Mouse (Mus musculus) intestine, postnatal 0 days (tissue): ENCODE measurements around the gene Ank2. TPM values are rescaled to one million over a fixed set of nuclear protein-coding genes. Genes with fewer than 3 reads are reported as not detected.

Experiments
- ATAC-seq: fragments of 200-750 bp; cut with Nextera tagmentation; 2 replicates; pipeline ENCODE4 v1.8.0; 2017; ENCODE audit warnings: mild to moderate bottlenecking, moderate TSS enrichment, moderate library complexity
- H3K27ac ChIP-seq: fragments of 300-500 bp; sonication (generic); 2 replicates; pipeline ENCODE4 v1.5.1; 2014; ENCODE audit warnings: mild to moderate bottlenecking, low read depth, low read length, moderate library complexity
- H3K27me3 ChIP-seq: fragments of 300-500 bp; sonication (generic); replicated peaks from 2 replicates; pipeline ENCODE4 v1.6.1; 2014; ENCODE audit warnings: low read length, mixed read lengths; ENCODE audit not compliant: control insufficient read depth, insufficient read depth
- H3K36me3 ChIP-seq: fragments of 300-500 bp; sonication (generic); 2 replicates; pipeline ENCODE4 v1.6.1; 2014; ENCODE audit warnings: mild to moderate bottlenecking, moderate library complexity; ENCODE audit not compliant: control insufficient read depth, insufficient read depth
- H3K4me1 ChIP-seq: fragments of 300-500 bp; sonication (generic); replicated peaks from 2 replicates; pipeline ENCODE4 v1.6.1; 2014; ENCODE audit warnings: antibody characterized with exemption, low read length, mixed read lengths; ENCODE audit not compliant: control insufficient read depth, insufficient read depth
- H3K4me2 ChIP-seq: fragments of 300-500 bp; sonication (generic); replicated peaks from 2 replicates; pipeline ENCODE4 v1.6.1; 2014; ENCODE audit warnings: low read depth, mild to moderate bottlenecking, moderate library complexity
- H3K4me3 ChIP-seq: fragments of 300-500 bp; sonication (generic); 2 replicates; pipeline ENCODE4 v1.5.1; 2014; ENCODE audit warnings: low read depth, low read length
- H3K9ac ChIP-seq: fragments of 300-500 bp; sonication (generic); 2 replicates; pipeline ENCODE4 v1.6.1; 2014; ENCODE audit warnings: mild to moderate bottlenecking, low read depth, low read length
- H3K9me3 ChIP-seq: fragments of 300-500 bp; sonication (generic); 2 replicates; pipeline ENCODE4 v1.6.1; 2016; ENCODE audit warnings: mixed run types; ENCODE audit not compliant: control insufficient read depth
- CTCF ChIP-seq: sonication (generic); IDR thresholded peaks from 2 replicates; pipeline ENCODE4 v1.5.1; 2016; ENCODE audit warnings: low read depth, mild to moderate bottlenecking, control low read depth, antibody characterized with exemption, moderate library complexity
- WGBS: fragments of 180-500 bp; shearing (Covaris S2); extraction: QIAGEN DNeasy Blood & Tissue Kit; methylation state at CpG from one replicate; pipeline ENCODE4 v1.1.7; 2014; 5-methylcytosine and 5-hydroxymethylcytosine counted together
- polyA plus RNA-seq: library from polyadenylated mRNA; unstranded; fragments of >200 nt; fragmentation: Nextera tagmentation; extraction: Ambion mirVana; gene quantifications from 2 replicates; pipeline ENCODE4 v1.2.1, GENCODE M21; 2015

Ank2 gene
- polyA plus RNA-seq, 1 experiment from 2014 or later: 9.0 TPM

DNA sequence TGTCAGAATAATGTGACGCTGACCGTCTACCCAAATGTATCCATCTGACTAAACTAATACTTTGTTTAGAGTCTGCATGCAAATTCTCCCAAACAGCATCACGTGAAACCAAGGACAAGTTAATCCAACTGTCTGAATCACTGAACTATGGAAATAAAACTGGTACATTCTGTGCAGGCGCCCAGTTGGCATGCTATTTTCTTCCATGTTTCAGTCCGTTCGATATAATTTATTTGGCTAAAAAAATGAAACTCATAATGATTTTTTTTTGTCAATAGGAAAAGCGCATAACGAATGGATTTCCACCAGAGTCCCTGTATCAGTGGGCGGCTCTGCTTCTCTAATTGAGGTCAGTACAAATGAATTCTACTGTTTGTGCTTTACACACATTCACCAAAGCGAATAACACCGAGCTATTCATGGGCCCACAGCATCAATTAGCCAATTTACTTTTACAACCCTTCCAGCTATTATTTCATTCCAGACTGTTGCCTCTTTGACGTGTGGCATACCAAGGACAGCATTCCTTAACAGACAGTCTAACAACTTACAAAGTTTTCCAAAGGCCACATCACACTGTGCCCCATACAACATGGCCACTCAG is 368.9 kb downstream of the Ank2 start:
- Histone ChIP-seq H3K27me3 (no peaks in the 10 kb centered on the region), H3K4me3 (no peak overlapping the region), H3K4me2 (no peak overlapping the region), H3K9me3 (no peaks in the 10 kb centered on the region), H3K27ac (no peak overlapping the region), H3K4me1 (no peaks in the 10 kb centered on the region), H3K36me3 (no peaks in the 10 kb centered on the region), H3K9ac (no peak overlapping the region)
- 69% methylated on average over 12 of the region's 12 CpGs for WGBS
- TF ChIP-seq CTCF: no peak
- ATAC-seq: no peak

DNA sequence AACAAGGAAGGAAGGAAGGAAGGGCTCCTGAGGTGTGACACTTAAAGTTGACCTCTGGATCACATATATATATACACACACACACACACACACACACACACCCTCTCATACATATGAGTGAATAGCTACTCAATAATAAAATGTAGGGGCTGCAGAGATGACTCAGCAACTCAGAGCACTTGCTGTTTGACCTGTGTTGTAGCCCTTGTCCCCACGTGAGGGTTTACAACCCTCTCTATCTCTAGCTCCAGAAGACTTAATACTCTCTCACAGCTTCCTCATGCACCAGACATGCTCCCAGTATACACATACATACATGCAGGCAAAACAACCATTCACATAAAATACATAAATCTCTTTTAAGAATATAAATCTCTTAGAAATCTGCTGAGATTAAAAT is 369.4 kb downstream of the Ank2 start:
- peak; percentile 94 for ATAC-seq
- H3K9me3 ChIP-seq: no peaks in the 10 kb centered on the region
- H3K4me2 ChIP-seq: no peak overlapping the region
- H3K27ac ChIP-seq: no peak overlapping the region
- no peaks in the 10 kb centered on the region for H3K4me1 ChIP-seq
- no peaks in the 10 kb centered on the region for H3K27me3 ChIP-seq
- WGBS: 9% methylated on average over 1 of the region's 1 CpGs
- H3K36me3 ChIP-seq: no peaks in the 10 kb centered on the region
- H3K4me3 ChIP-seq: no peak overlapping the region
- H3K9ac ChIP-seq: no peak overlapping the region
- TF ChIP-seq CTCF: no peak

DNA sequence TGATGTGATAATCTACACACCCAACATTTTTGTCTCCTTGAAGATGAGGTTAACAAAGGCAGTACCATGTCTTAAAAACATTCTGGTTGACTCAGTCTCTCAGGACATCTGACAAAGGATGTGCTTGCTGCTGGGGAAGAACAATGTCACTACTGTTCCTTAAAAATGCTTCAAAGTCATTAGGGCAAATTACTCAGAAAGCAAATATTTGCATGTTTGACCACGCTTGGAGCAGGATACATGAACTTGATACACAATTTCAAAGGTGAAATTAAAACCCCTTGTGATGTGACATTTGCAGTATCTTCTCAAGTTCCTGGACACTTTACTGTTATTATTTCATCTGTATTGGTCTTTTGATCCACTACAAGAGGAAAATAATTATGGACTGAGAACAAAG is 371.5 kb downstream of the Ank2 start:
- 43% methylated on average over 1 of the region's 1 CpGs for WGBS
- no peak for TF ChIP-seq CTCF
- H3K4me3 ChIP-seq: no peak overlapping the region
- ATAC-seq: no peak
- H3K4me1 ChIP-seq: no peaks in the 10 kb centered on the region
- no peak overlapping the region for H3K4me2 ChIP-seq
- H3K9ac ChIP-seq: no peak overlapping the region
- H3K27ac ChIP-seq: no peak overlapping the region
- no peaks in the 10 kb centered on the region for H3K36me3 ChIP-seq
- no peaks in the 10 kb centered on the region for H3K27me3 ChIP-seq
- H3K9me3 ChIP-seq: no peaks in the 10 kb centered on the region

DNA sequence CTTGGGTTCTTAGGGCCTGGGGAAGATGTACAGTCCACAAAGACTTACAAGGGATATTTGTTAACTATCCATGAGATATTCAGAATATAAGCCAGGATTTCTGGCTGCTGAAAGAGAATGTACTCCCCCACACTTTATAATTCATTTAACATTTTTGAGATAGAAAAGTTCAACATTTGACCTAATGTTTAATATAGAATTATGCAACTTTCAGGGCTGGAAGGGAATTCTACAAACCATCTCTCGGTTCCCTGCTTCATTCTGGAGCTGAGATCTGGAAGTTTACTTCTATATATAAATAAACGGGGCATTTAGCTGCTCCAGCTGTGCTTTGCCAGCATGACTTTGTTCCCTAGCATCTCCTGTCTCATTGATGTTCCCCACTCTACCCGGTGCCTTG is 372.9 kb downstream of the Ank2 start:
- 51% methylated on average over 3 of the region's 3 CpGs for WGBS
- no peak for ATAC-seq
- no peak overlapping the region for H3K4me2 ChIP-seq
- no peak overlapping the region for H3K9ac ChIP-seq
- H3K4me3 ChIP-seq: no peak overlapping the region
- H3K27me3 ChIP-seq: no peaks in the 10 kb centered on the region
- H3K9me3 ChIP-seq: no peaks in the 10 kb centered on the region
- no peaks in the 10 kb centered on the region for H3K36me3 ChIP-seq
- H3K27ac ChIP-seq: no peak overlapping the region
- no peaks in the 10 kb centered on the region for H3K4me1 ChIP-seq
- no peak for TF ChIP-seq CTCF

DNA sequence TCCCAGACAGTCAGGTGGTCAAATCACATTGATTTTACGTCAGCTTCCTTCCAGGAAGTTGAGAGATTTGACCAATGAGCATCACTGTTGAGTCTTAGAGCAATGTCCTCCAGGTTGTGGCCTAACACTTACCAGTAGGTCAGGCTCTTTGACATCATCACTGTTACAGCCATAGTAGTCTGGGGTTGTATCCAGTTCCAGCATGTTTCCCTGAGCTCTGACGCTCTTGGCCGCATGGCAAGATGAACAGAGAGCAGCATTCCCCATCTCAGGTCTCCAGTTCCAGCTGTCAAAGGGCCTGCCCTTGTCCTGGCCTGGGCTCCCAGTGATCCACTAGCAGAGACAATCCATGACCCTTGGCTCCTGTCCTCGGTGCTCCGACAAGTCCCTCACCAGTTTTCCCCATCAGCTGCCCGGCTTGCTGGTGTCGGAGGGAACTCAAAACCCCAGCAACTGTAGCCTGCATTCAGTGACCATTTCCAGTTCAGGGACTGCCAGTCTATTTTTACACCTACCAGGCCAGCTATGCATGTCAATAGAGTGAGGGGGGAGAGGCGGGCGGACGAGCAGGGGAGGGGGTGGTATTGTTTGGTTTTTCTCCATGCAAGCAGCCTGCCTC is 374.7 kb downstream of the Ank2 start:
- no peaks in the 10 kb centered on the region for H3K27me3 ChIP-seq
- no peak overlapping the region for H3K4me2 ChIP-seq
- H3K27ac ChIP-seq: no peak overlapping the region
- H3K36me3 ChIP-seq: no peaks in the 10 kb centered on the region
- no peaks in the 10 kb centered on the region for H3K9me3 ChIP-seq
- H3K9ac ChIP-seq: no peak overlapping the region
- no peak for TF ChIP-seq CTCF
- no peaks in the 10 kb centered on the region for H3K4me1 ChIP-seq
- WGBS: 71% methylated on average over 10 of the region's 10 CpGs
- no peak for ATAC-seq
- no peak overlapping the region for H3K4me3 ChIP-seq

DNA sequence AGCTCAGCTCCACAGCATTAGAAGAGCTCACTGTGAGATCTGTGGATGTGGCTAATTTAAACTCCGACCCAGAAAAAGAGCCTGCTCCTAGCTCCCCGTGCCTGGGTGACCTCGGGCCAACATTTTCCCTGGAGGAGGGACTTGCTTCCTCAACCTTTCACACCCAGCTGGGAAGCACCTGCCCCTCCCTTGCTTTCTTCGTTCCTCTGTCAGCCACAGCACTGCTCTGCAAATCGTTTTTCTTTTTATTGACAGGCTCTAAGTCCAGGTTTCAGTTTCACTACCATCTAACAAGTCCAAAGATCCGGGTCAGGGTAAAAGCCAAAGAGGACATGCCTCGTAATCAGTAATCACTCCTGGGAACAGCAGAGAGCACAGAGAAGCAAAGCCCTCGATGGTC is 375.8 kb downstream of the Ank2 start:
- no peaks in the 10 kb centered on the region for H3K36me3 ChIP-seq
- no peaks in the 10 kb centered on the region for H3K27me3 ChIP-seq
- peak overlapping the region; percentile 56 for H3K4me2 ChIP-seq
- TF ChIP-seq CTCF: no peak
- H3K27ac ChIP-seq: peak overlapping the region; percentile 64
- H3K4me1 ChIP-seq: no peaks in the 10 kb centered on the region
- peak overlapping the region; percentile 20; the same call in 1 of the 2 replicates for H3K4me3 ChIP-seq
- WGBS: 12% methylated on average over 8 of the region's 8 CpGs
- H3K9me3 ChIP-seq: no peaks in the 10 kb centered on the region
- H3K9ac ChIP-seq: no peak overlapping the region
- peak; percentile 99 for ATAC-seq
